Mouse (Mus musculus): ENCODE results near the gene Slc35a5. TPM values are rescaled to one million over a fixed set of nuclear protein-coding genes. Genes with fewer than 3 reads are reported as not detected.

Gene Slc35a5
- 1.2 and 2.0 TPM in 2 replicates for polyA plus RNA-seq (2012; rRNA removed)

GRCm38 (mm10) chr16:45158522-45159388, at the start of gene Slc35a5, which contains the start of gene Atg3:
Gene Slc35a5 (minus strand): TSS chr16:45158706.
Gene Atg3 (plus strand): TSS chr16:45158785.

DNA sequence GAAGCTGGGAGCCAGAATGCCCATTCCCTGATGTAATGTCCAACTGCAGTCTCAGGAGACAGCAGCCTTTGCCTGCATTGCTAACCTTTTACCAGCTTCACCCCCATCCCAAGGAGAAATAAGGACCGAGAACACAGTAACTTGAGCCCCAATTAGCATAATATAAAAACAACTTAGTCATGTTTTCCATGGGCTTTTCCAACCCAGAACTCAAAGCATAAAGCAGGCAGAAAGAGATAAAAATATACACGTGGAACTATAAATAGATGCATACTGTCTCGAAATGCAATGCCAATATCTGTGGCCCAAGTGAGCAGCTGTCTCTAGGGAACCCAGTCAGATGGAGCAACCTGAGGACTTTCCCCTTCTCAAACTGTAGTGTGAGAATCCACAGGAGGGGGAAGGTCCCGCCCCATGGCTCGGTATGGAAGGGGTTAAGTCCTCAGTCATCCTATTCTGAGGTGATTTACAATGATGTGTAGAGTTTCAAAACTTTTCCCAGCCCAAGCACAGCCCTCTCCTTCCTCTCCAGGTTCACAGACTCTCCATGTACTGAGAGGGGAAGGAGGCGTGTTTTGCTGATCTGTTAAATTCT, 65.3 kb downstream of the Slc35a5 start, which contains the start of gene Ccdc80:
Gene Ccdc80 (plus strand): TSS at position 266 of the 595 bp plus-strand sequence.

Other genes with a start within 250 kb of the Slc35a5 start
- gene Cd200r3, start 215.0 kb downstream of the Slc35a5 start, polyA plus RNA-seq (2012; rRNA removed), result 0.30 TPM in 1 of 2 replicates, not detected in the other
- 12.3 and 12.8 TPM in 2 replicates for gene Ccdc80, start 65.3 kb downstream of the Slc35a5 start, polyA plus RNA-seq (2012; rRNA removed)
- 10.6 and 22.5 TPM in 2 replicates for gene Atg3, start 79 bp upstream of the Slc35a5 start, polyA plus RNA-seq (2012; rRNA removed)
- 0.02 and 0.06 TPM in 2 replicates for gene Btla, start 65.6 kb upstream of the Slc35a5 start, polyA plus RNA-seq (2012; rRNA removed)

Data from stomach, adult 2 months (tissue).